Mouse (Mus musculus): ENCODE results near the gene Lrp2.
A peak's percentile ranks its signal among the peaks of the same experiment; 100 is the strongest.

Lrp2 gene

DNA sequence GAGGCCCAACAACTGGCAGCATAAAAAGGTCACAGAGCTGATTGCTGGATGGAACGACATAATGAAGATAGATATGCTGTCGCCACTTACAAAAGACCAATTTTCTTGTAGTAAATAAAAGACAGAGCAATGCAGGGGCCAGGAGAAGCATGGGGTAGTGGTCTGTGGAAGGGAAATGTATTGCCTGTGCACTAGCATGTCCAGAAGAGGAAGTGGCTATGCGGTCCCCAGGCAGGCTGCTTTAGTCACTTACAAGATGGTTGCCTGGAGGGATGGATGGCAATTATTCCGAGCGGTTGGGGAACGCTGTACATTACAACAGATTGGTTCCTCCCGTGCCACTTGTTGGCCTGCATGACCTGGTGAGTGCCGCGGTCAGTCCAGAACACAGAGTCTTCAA lies 85.5 kb downstream of the Lrp2 start:
- no peak for DNase-seq

DNA sequence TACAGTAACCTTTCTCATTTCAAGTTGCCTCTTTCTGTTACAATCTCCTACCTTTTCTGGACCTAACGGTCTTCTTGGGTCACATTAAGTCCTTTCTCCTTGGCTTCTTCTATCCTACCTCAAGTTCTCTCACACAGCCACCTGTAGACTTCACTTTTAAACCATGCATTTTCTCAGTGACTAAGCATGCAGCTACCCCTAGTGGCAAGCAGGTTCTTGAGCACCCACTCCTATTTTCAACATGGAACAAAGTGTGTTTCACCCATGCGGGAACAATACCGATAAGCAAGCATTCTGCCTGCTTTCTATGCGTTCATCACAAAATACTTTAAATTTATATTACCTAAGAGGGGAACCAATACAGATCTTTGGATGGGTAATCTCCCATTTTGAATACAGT lies 92.7 kb downstream of the Lrp2 start:
- DNase-seq = no peak

DNA sequence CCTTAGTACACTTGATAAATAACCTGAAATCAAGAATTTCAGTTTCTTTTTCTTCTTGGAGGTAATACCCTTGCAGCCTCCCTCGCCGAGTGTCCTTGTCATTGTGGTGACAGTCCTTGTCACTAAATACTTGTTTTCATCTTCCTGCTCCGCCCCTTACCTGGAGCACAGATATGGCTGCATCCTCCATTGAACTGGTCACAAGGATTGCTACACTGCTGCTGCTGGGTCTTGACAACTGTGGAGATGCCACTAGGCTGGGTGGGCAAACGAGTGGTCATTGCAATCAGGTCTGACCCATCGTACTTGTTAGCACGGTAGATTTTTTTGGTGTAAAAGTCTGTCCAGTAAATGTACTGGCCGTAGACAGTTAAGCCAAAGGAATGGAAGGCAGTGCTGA lies 104.9 kb downstream of the Lrp2 start:
- no peak for DNase-seq

DNA sequence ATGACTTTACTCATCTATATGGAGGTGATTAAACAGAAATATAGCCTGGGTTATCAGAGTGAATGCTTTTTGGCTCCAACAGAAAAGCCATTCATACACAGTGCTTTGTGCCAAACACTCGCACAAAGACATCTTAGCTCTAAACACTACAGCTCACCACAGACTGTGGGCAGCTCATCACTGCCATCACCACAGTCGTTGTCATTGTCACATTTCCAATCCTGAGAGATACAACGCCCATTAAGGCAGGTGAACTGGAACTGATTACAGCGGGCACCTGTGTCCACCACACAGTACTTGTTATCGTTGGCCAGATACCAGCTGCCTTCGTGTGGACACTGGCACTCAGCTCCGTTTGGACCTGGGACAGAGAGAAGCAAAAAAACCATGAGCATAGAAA lies 106.0 kb downstream of the Lrp2 start:
- no peak for DNase-seq

DNA sequence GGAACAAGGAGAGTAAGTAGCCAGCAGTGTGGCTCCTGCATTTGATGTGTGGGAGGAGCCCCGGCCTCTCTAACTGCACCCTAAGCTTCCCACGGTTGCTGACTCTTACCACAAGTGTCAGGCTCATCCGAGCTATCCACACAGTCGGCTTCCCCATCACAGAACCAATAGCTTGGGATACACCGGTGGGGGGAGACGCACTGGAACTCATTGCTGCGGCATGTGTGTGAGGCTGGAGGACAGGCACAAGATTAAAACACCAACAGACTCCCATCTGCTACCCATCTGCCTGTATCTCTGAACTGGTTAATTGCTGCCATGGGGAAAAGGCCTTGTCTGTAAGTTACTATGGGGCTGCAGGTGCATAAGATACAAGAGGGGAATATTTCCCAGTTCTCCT lies 109.0 kb downstream of the Lrp2 start:
- no peak for DNase-seq

DNA sequence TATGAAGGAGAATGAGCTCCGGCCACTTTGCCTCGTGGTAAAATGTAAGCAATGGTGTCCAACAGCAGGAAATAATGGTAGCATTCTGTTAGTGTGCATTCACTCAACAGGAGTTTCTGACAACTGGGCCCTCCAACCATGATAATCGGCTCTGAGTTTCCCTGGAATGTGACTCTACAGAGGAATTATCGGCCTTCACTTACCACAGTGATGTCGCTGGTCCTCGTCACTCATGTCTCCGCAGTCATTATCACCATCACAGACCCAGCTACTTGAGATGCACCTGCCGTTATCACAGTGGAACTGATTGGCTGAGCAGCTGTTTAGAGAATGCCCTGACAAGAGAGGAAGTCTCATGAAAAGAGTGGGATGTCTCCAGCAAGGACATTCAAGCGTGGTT lies 110.7 kb downstream of the Lrp2 start:
- DNase-seq = no peak

DNA sequence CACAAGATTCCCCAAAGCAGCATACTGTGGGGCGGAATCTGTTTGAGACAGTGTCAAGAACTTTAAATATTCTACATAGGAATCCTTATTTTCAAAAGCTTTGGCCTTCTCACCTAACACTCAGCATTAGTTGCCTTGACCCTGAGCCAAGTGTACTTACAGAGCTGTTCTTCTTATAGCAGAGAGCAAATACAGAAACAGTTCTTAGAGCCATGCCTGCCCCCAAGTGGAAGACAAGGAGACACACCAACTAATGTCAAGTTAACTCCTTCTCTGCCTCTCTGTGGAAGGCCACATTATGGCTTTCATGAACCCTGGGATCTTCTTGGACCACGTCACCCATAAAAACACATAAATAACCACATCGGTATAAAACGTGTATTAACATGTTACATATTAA lies 114.0 kb downstream of the Lrp2 start:
- peak; percentile 26 for DNase-seq

DNA sequence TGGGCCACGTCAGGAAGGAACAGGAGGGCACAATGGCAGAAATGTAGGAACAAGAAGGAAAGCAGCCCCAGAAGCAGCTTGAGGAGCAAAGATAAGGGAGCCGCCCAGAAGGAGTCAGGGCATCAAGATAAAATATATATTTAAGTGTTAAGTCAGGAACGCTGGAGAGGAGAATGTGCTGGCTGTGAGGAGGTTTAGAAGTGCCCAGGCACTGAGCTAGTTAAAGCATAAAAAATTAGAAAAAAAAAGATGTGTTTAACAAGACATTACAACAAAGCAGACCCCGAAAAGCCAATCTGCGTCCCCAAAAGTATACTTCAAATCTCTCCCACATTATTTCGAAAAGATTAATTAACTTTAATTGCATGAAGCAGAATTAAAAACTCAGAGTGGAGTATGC lies 122.3 kb downstream of the Lrp2 start:
- no peak for DNase-seq

DNA sequence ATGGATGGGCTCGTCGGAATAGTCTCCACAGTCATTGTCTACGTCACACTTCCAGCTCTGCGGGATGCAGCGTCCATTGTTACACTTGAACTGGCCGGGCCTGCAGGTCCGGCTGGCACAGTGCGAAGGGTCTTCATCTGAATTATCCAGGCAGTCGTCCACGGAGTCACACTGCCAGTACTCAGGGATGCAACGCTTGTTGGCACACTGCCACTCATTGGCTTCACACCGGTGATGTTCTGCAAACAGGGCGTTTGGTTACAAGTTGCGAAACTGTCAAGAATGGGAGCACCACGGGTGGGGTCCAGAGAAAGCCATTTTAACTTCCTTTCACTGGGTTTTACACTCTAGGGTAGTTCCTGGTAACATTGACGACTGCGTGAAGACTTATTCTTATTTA lies 126.4 kb downstream of the Lrp2 start:
- no peak for DNase-seq

DNA sequence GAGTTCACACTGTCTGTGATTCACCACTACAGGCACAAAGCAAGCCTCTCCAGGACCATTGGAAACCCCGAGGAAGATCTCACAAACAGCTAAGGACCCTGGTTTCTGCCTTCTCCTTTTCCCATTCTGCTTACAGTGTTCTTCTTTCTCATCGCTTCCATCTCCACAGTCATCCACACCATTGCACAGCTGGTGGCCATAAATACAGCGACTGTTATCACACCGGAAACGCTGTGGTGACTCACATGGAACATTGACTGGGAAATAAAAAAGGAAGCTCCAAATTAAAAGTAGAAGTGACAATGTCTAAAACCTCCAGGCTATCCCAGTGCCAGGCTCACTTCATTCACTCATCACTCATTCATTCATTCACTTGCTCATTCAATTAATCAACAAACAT lies 134.7 kb downstream of the Lrp2 start:
- DNase-seq = no peak

DNA sequence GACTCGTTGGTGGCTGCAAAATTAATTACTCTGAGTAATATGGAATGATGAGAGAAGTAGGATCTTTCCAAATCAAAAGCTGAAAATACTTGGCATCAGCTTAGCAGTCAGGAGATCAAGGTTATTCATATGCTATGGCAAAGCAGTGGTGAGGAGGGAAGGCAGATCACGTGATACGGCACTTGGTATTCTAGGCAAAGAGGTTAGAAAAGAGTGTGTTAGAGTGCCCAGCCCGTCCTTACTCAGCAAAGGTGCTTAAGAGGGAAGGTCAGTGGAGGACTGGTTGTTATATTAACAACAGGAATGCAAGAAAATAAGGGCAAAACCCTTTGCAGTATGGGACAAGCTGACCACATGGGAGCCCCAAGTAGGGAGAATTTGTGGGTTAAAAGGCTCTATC lies 137.3 kb downstream of the Lrp2 start:
- DNase-seq = no peak

DNA sequence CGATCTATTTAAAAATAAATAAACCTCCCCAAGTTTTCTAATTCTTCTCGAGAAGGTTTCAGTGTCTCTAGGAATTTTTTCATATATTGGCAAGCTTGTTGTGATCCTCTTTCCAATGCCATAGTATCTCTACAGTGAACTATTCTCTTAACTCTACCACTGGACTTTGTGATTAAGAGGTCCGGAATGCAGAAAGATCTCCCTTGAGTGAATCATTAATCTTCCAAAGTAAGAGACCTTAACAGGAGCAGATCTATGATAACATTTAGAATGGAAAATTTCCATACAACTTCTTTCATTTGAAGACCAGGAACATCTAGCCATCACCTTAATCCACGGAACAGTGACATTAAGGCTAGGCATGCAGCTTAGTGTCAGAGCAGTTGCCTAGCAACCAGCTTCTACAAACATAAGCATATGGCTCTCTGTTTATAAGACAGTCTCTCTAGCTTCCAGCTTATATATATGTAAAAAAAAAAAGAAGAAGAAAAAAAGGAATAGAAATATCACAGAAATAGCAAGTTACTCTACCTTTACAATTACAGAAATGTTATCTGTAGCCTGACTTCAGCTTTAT lies 139.9 kb downstream of the Lrp2 start:
- DNase-seq = no peak

DNA sequence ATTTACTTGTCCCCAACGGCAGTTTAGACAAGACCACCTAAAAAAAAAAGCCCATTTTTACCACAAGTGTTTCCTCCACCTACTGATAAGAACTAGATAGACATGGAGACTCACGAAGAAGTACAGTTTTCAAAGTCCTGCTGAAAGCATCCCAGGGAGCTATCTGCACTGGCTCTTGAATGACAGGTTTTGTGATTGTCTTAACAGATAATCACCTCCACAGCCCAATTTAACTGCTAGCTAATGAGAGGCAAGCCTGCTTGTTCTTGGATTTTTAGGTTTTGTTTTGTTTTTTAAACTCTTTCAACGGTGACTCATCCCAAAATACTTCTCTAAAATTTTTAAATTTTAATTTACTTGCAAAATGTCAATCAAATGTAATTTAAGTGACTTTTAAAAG lies 144.2 kb downstream of the Lrp2 start:
- no peak for DNase-seq

DNA sequence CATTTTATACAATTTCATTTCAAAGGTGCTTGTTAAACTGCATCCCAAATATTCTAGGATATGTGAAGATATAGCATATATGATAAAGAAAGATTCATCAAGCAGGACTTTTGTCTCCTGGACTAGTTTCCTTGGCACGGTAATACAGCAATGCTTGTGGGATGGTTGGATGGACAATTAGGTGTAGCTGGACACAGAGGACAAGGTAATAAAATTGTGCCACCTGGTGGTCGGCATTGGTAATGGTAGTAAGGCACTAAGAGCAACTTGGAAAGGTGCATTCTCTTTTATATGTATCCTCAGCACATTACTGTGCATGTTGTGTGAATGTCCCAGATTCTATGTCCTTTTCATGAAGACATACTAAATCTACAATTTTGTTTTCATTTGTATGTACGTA lies 157.7 kb downstream of the Lrp2 start:
- DNase-seq = peak; percentile 78

DNA sequence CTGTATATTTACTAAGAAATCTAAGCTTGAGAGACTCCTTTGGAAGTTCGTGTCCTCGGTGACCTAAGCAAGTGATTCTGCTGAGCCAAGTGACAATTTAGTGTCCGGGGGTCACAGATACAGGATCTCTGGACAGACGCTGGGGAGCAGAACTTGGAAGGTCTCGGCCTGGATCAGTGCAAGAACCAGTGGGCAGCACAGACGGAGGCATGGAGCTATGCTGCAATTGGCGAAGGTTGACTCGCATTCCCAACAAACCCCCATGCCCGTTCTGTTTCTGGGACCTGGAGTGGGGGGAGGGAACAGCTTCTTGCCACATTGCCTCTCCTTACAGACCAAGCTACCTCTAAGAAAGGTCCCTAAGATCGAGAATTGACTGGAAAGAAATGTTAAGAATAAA lies 158.7 kb downstream of the Lrp2 start:
- no peak for DNase-seq

DNA sequence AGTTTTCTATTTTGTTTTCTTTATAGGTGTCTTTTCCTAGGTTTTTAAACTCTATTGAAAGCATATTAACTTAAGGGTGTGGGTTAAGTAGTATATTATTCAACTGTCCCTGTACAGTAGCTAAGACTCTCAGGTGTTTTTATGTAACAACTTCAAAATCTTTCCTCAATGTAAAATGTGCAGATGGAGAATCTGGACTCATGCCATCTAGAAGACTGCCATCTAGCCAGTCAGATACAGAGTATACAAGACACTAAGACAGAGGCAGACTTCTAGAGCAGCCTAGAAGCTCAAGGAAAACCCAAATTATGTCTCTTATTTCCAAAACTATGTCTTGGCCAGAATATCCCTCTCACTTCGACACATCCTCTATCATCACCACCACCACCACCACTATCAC lies 159.8 kb downstream of the Lrp2 start:
- DNase-seq = no peak

DNA sequence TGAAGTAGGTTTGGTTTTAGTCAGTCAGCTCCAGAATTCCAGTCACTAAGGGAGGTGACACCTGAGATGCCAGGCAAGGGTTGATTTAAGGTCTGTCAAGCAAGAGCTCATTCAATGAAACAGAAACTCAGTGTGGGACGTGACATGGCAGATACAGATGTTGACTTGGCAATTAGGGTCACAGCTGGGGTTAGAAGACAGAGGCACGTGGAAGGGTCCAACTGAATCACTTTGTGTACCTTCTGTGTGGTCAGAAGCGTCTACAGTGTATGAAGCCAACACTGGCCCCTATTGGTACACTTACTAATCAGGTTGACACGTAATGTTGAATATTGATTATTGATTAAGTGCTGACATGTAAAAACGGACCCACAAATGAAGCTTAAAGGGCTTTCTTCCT lies 161.0 kb downstream of the Lrp2 start:
- DNase-seq = no peak

DNA sequence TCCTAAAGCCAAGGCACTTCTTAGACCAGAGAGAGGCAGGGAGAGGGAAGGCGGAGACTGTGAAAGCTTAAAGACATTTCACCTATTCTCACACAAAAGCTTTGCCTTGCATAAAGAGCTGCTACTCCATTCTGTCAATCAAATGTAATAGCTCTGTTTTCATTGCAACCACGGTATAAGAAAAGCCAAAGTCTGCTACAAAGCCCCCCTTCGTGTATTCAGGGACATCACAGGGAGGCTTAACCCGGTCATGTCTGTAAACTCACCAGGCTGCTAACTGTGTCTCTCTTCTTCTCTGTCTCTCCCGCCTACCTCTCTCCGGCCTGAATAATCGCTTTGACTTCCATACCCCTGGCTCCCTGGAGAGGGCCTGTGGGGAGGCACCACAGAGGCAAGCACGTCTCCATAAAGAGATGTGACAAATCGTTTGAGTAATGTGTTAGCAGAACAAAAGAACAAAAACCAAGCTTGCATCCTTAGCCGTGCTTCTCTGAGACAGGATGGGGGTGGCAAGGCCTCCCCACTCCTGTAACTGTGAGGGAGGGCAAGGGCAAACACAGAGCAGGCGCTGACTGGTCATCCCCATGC lies 167.5 kb downstream of the Lrp2 start:
- DNase-seq = no peak

DNA sequence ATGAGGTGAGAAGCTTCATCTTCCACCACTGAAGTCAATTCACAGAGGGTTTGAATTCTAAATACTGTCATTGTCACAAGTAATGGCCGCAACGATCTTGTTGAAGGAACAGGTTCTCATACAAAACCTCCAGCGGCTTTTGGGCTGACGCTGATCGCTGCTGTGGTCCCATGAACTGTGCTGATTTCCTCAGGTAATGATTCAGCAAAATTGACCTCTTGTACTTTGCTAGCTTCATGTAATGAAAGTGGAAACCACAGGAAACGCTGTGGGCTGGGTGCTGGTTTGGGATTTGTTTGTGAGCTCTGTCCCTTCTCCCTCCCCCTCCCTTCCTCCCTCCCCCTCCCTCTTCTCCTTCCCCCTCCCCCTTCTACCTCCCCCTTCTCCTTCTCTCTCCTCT lies 170.8 kb downstream of the Lrp2 start:
- no peak for DNase-seq

DNA sequence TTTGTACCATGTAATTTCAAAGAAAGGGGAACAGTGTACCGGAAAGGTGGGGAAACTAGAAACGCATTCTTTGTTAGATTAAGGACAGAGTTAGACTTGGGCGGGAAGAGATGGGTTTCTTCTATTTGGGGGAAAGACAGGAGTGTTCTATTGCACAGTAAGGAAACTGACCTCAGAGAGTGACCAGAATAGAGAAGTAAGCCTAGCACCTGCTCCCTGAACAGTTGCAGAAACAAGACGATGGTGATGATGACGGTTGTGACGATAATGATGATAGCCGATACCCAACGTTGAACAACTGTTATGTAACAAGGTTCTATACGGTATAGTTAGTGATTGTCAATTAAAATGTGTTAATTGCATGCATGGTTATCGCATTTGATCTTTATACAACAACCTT lies 171.3 kb downstream of the Lrp2 start:
- no peak for DNase-seq

DNA sequence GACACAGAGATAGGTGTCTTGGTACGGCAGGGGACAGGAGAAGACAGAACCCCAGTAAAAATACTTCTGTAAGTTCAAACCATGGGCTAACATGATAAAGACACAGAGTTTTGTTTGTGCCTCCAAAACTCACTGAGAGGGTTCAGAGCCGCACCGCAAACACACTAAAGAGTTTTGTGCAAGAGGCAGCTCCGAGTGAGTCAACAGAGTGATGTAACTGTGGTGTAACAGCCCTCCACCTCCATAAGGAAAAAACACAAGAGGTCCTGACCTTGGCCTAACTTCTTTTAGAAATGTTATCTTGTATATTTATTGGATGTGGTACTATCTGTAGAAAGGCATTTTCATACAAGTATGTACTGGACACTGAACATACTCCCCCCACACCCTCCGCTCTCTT lies 180.2 kb downstream of the Lrp2 start:
- no peak for DNase-seq

DNA sequence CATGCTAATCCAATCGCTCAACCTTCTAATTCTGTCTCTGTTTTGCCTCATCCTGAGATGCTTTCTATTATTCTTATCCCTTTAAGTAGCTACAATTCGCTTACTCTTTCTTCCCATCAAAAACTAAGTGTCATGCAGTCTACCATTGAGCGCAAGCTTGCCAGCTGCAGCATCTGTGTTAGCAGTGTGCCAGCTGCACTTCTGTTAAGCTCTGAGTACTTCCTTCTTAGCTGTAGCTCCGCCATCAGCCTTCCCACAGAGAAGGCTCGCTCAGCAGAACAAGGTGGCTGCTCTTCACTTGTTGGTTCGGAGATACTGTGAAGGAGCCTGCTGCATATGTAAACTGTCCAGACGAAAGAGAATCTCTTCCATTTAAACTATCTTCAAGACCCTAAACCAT lies 183.6 kb downstream of the Lrp2 start:
- no peak for DNase-seq

DNA sequence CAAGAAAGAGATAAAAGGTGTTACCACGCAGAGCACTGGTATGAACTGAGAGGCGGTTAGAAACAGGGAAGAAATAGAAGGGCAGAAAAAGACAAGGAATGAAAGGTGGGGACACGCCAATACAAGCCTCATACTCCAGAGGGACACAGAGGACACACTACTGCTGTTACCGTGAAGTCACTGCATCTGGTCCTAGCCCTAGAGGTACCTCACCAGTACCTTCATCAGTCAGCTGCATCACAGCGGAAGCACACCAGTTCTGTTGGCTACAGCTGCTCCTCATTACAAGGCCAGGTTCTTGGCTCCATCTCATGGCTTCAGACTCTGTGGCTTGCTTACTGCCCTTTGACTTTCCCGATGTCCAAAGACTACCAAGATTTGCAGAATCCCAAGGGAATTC lies 184.0 kb downstream of the Lrp2 start:
- no peak for DNase-seq

DNA sequence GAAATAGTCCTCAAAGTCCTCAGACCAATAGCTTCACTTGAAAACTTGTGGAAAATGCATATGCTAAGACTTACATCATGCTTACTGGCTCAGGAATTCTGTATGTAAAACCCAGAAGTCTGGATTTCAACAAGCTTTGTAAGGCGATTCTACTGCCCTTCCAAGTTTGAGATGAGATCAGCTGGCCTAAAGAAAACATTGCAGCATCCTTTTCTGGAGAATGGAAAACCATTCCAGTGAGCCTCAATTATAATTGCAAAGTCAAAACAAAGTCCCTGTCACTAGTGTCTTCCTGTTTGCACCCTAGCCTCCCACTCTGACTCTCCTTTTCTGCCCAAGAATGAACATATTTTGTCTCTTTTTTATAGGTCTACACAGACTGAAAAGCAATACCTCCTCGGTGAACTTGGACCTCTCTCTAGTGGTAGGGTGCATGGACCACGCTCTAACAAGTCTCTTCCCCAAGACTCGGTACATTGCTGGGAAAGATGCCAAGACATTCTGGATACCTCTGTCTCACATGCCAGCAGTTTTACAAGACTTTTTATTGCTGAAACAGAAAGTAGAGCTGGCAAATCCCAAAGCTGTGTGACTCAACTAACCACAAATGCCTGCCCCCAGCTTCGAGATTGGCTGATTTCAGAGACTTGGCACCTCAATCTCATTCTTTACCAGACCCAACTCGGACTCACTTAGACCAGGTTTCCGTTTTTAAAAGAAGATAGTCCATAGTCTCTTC lies 184.8 kb downstream of the Lrp2 start:
- no peak for DNase-seq

All from lung, postnatal 10 days (tissue).